Mouse (Mus musculus) small intestine, adult 2 months (tissue): ENCODE results near the gene Far1.

ENCODE experiments used
- CTCF ChIP-seq: fragments of 200-500 bp; IDR thresholded peaks from 2 replicates; pipeline ENCODE4 v1.5.1; 2012; ENCODE audit warnings: low read depth, mild to moderate bottlenecking, control low read depth, inconsistent platforms, low read length, moderate library complexity, mixed read lengths; ENCODE audit not compliant: insufficient replicate concordance, insufficient read length; ENCODE audit errors: extremely low read depth
- POLR2A ChIP-seq: fragments of 200-500 bp; IDR thresholded peaks from 2 replicates; pipeline ENCODE4 v1.6.1; 2012; ENCODE audit warnings: low read depth, mild to moderate bottlenecking, control low read depth, inconsistent platforms, low read length, moderate library complexity

- TF ChIP-seq CTCF (no peak), POLR2A (no peak)
These were observed 38.9 kb downstream of the Far1 start for GRCm38 (mm10) chr7:113552508-113552907.
